Mouse (Mus musculus) MEL (cell line): Measurements from ENCODE around the gene Erc2. TPM values are rescaled to one million over a fixed set of nuclear protein-coding genes. Genes with fewer than 3 reads are reported as not detected.

Experiments used
- DNase-seq: peaks from one replicate; pipeline ENCODE4 v3.0.0; 2011; ENCODE audit warnings: low read depth, low spot score
- H3K27ac ChIP-seq: 2 replicates; pipeline ENCODE4 v1.5.1; 2012; ENCODE audit warnings: low read depth, mild to moderate bottlenecking, control low read depth, low read length, moderate library complexity; ENCODE audit not compliant: control insufficient read depth
- H3K27me3 ChIP-seq, 2 experiments: fragments of 150-350 bp in 1 of 2; sonication (generic) in 1 of 2; 2 replicates each; pipeline ENCODE4 v1.6.1; 2012; ENCODE audit warnings: low read length in 2 of 2, mild to moderate bottlenecking in 2 of 2, improper control_type of control experiment in 1 of 2, moderate library complexity in 1 of 2; ENCODE audit not compliant: insufficient read depth in 2 of 2, control insufficient read depth in 1 of 2
- H3K36me3 ChIP-seq, 2 experiments: 2 replicates each; pipeline ENCODE4 v1.6.1; 2012 to 2014; ENCODE audit warnings: low read length in 2 of 2, improper control_type of control experiment in 1 of 2, inconsistent platforms in 1 of 2, mild to moderate bottlenecking in 1 of 2; ENCODE audit not compliant: insufficient read depth in 2 of 2, control insufficient read depth in 1 of 2
- H3K4me1 ChIP-seq, 2 experiments: fragments of 150-350 bp in 1 of 2; sonication (generic) in 1 of 2; 2 replicates each; pipeline ENCODE4 v1.6.1; 2012; ENCODE audit warnings: low read length in 2 of 2, improper control_type of control experiment in 1 of 2, mild to moderate bottlenecking in 1 of 2; ENCODE audit not compliant: insufficient read depth in 2 of 2, control insufficient read depth in 1 of 2
- H3K4me3 ChIP-seq, 2 experiments: fragments of 150-350 bp in 1 of 2; sonication (generic) in 1 of 2; 2 replicates each; pipeline ENCODE4 v1.5.1; 2012; ENCODE audit warnings: low read depth in 2 of 2, low read length in 2 of 2, mild to moderate bottlenecking in 2 of 2, moderate library complexity in 2 of 2, control low read depth in 1 of 2, improper control_type of control experiment in 1 of 2; ENCODE audit not compliant: control insufficient read depth in 1 of 2, insufficient read depth in 1 of 2
- H3K79me2 ChIP-seq: 2 replicates; pipeline ENCODE4 v1.6.1; 2012; ENCODE audit warnings: mild to moderate bottlenecking, low read length, moderate library complexity; ENCODE audit not compliant: control insufficient read depth, poor library complexity, insufficient read depth
- H3K9ac ChIP-seq: 2 replicates; pipeline ENCODE4 v1.6.1; 2012; ENCODE audit warnings: low read depth, mild to moderate bottlenecking, control low read depth, low read length, moderate library complexity; ENCODE audit not compliant: control insufficient read depth, poor library complexity, severe bottlenecking
- H3K9me3 ChIP-seq: fragments of 150-350 bp; sonication (generic); replicated peaks from 2 replicates; pipeline ENCODE4 v1.6.1; 2012; ENCODE audit warnings: mild to moderate bottlenecking, low read length, improper control_type of control experiment, moderate library complexity; ENCODE audit not compliant: insufficient read depth
- BHLHE40 ChIP-seq: IDR thresholded peaks from 2 replicates; pipeline ENCODE4 v1.6.1; 2012; ENCODE audit warnings: low read depth, mild to moderate bottlenecking, inconsistent platforms, low read length, improper control_type of control experiment, borderline replicate concordance
- CHD1 ChIP-seq: IDR thresholded peaks from 2 replicates; pipeline ENCODE4 v1.6.1; 2012; ENCODE audit warnings: low read depth, mild to moderate bottlenecking, inconsistent platforms, low read length, improper control_type of control experiment
- CTCF ChIP-seq, 3 experiments: IDR thresholded peaks in 2 of 3; conservative IDR thresholded peaks in 1 of 3; 2 replicates each; pipeline ENCODE4 v1.5.1; 2011 to 2012; ENCODE audit warnings: low read length in 3 of 3, low read depth in 2 of 3, mild to moderate bottlenecking in 2 of 3, improper control_type of control experiment in 1 of 3, inconsistent platforms in 1 of 3, mixed read lengths in 1 of 3, moderate library complexity in 1 of 3; ENCODE audit not compliant: control insufficient read depth in 1 of 3, insufficient read depth in 1 of 3, poor library complexity in 1 of 3, severe bottlenecking in 1 of 3
- ELF1 ChIP-seq: IDR thresholded peaks from 2 replicates; pipeline ENCODE4 v1.6.1; 2014; ENCODE audit warnings: low read depth, mild to moderate bottlenecking, inconsistent platforms, low read length, improper control_type of control experiment, moderate library complexity
- EP300 ChIP-seq, 2 experiments: IDR thresholded peaks; 2 replicates each; pipeline ENCODE4 v1.6.1; 2011; ENCODE audit warnings: improper control_type of control experiment in 2 of 2, low read length in 2 of 2, low read depth in 1 of 2, mild to moderate bottlenecking in 1 of 2
- ETS1 ChIP-seq: IDR thresholded peaks from 2 replicates; pipeline ENCODE4 v1.6.1; 2012; ENCODE audit warnings: low read depth, mild to moderate bottlenecking, inconsistent platforms, low read length, improper control_type of control experiment, moderate library complexity
- GABPA ChIP-seq: IDR thresholded peaks from 2 replicates; pipeline ENCODE4 v1.6.1; 2012; ENCODE audit warnings: low read depth, mild to moderate bottlenecking, inconsistent platforms, low read length, improper control_type of control experiment, moderate library complexity
- HCFC1 ChIP-seq: IDR thresholded peaks from 2 replicates; pipeline ENCODE4 v1.6.1; 2012; ENCODE audit warnings: low read depth, mild to moderate bottlenecking, inconsistent platforms, low read length, improper control_type of control experiment, moderate library complexity
- JUND ChIP-seq: IDR thresholded peaks from 2 replicates; pipeline ENCODE4 v1.6.1; 2011; ENCODE audit warnings: low read depth, mild to moderate bottlenecking, improper control_type of control experiment, low read length
- KAT2A ChIP-seq: conservative IDR thresholded peaks from 2 replicates; pipeline ENCODE4 v1.6.1; 2012; ENCODE audit warnings: low read depth, low read length, improper control_type of control experiment, inconsistent platforms
- MAX ChIP-seq: IDR thresholded peaks from 2 replicates; pipeline ENCODE4 v1.6.1; 2011; ENCODE audit warnings: low read length, improper control_type of control experiment
- MYB ChIP-seq: IDR thresholded peaks from 2 replicates; pipeline ENCODE4 v1.6.1; 2011; ENCODE audit warnings: mild to moderate bottlenecking, low read depth, low read length, improper control_type of control experiment
- MYC ChIP-seq: IDR thresholded peaks from 2 replicates; pipeline ENCODE4 v1.6.1; 2011; ENCODE audit warnings: low read depth, mild to moderate bottlenecking, low read length, improper control_type of control experiment, moderate library complexity
- POLR2AphosphoS2 ChIP-seq: IDR thresholded peaks from 2 replicates; pipeline ENCODE4 v1.6.1; 2011; ENCODE audit warnings: low read length, improper control_type of control experiment
- POLR2AphosphoS5 ChIP-seq: IDR thresholded peaks from 2 replicates; pipeline ENCODE4 v1.6.1; 2012; ENCODE audit warnings: low read depth, borderline replicate concordance, mild to moderate bottlenecking, inconsistent platforms, low read length, moderate library complexity, mixed read lengths
- RCOR1 ChIP-seq: IDR thresholded peaks from 2 replicates; pipeline ENCODE4 v1.6.1; 2012; ENCODE audit warnings: low read depth, mild to moderate bottlenecking, inconsistent platforms, low read length, improper control_type of control experiment
- SIN3A ChIP-seq: IDR thresholded peaks from 2 replicates; pipeline ENCODE4 v1.6.1; 2012; ENCODE audit warnings: low read length, improper control_type of control experiment, inconsistent platforms
- SMC3 ChIP-seq: IDR thresholded peaks from 2 replicates; pipeline ENCODE4 v1.6.1; 2011; ENCODE audit warnings: low read depth, low read length, improper control_type of control experiment
- TAL1 ChIP-seq: IDR thresholded peaks from 2 replicates; pipeline ENCODE4 v1.6.1; 2012; ENCODE audit warnings: mild to moderate bottlenecking, inconsistent platforms, low read length, moderate library complexity, mixed read lengths
- TCF12 ChIP-seq: IDR thresholded peaks from 2 replicates; pipeline ENCODE4 v1.6.1; 2014; ENCODE audit warnings: low read depth, mild to moderate bottlenecking, inconsistent platforms, low read length, improper control_type of control experiment, moderate library complexity
- UBTF ChIP-seq: IDR thresholded peaks from 2 replicates; pipeline ENCODE4 v1.6.1; 2012; ENCODE audit warnings: low read depth, mild to moderate bottlenecking, inconsistent platforms, low read length, improper control_type of control experiment, moderate library complexity, borderline replicate concordance; ENCODE audit not compliant: insufficient read depth
- ZC3H11A ChIP-seq: IDR thresholded peaks from 2 replicates; pipeline ENCODE4 v1.6.1; 2012; ENCODE audit warnings: low read depth, mild to moderate bottlenecking, inconsistent platforms, low read length, improper control_type of control experiment
- ZKSCAN1 ChIP-seq: IDR thresholded peaks from 2 replicates; pipeline ENCODE4 v1.6.1; 2012; ENCODE audit warnings: low read depth, mild to moderate bottlenecking, inconsistent platforms, low read length, improper control_type of control experiment, moderate library complexity
- ZNF384 ChIP-seq: IDR thresholded peaks from 2 replicates; pipeline ENCODE4 v1.6.1; 2012; ENCODE audit warnings: low read depth, mild to moderate bottlenecking, inconsistent platforms, low read length, improper control_type of control experiment
- polyA plus RNA-seq, 2 experiments: library from polyadenylated mRNA; stranded (reverse) in 1 of 2; unstranded in 1 of 2; fragments of >175 nt in 1 of 2; fragments of >200 nt in 1 of 2; gene quantifications; 2 replicates each; pipeline versions ENCODE4 v1.2.1 to v1.2.4; 2012; ENCODE audit warnings: low replicate concordance in 2 of 2, low read depth in 1 of 2; ENCODE audit not compliant: insufficient read length in 2 of 2, insufficient read depth in 1 of 2, missing spikeins in 1 of 2
- total RNA-seq: library from RNA; depleted of rRNA; stranded (reverse); fragments of 300-350 nt; gene quantifications from 2 replicates; pipeline ENCODE4 v1.2.3, GENCODE M21; 2012

Gene Erc2
- total and polyA plus RNA-seq, 3 experiments, result not detected

- no peak for DNase-seq
- no peaks in the 10 kb centered on the region for H3K27me3 ChIP-seq
- H3K79me2 ChIP-seq, result no peaks in the 10 kb centered on the region
- no peak overlapping the region for H3K27ac ChIP-seq
- TF ChIP-seq UBTF (no peak), EP300 (IDR thresholded peaks at IDR 0.05; ENCODE audit: low read depth in 1 of 2, low read length in 2 of 2) (no peak), KAT2A (no peak), ZKSCAN1 (no peak), JUND (no peak), SMC3 (no peak), CHD1 (no peak), TAL1 (no peak), MYC (no peak), GABPA (no peak), ZC3H11A (no peak), ETS1 (no peak), SIN3A (no peak)
- H3K36me3 ChIP-seq, result no peaks in the 10 kb centered on the region
- H3K9ac ChIP-seq, result no peak overlapping the region
- no peaks in the 10 kb centered on the region for H3K4me1 ChIP-seq
- no peaks in the 10 kb centered on the region for H3K9me3 ChIP-seq
- no peak overlapping the region for H3K4me3 ChIP-seq
These were observed 313.5 kb downstream of the Erc2 start for GRCm38 (mm10) chr14:27935714-27936113.

- no peak for TF ChIP-seq BHLHE40
- TF ChIP-seq MAX, result no peak
- TF ChIP-seq UBTF, result no peak
- no peak for TF ChIP-seq SIN3A
- TF ChIP-seq MYB, result no peak
- no peak for TF ChIP-seq ZNF384
- TF ChIP-seq CTCF (IDR thresholded peaks at IDR 0.05 in 2 of 3, conservative IDR thresholded peaks at IDR 0.05 in 1 of 3; ENCODE audit: control insufficient read depth in 1 of 3, insufficient read depth in 1 of 3, low read depth in 2 of 3, low read length in 3 of 3, poor library complexity in 1 of 3, severe bottlenecking in 1 of 3), result no peak
- no peak for TF ChIP-seq ELF1
- no peak for TF ChIP-seq ZC3H11A
- no peak for TF ChIP-seq GABPA
- no peak for TF ChIP-seq HCFC1
- TF ChIP-seq RCOR1, result no peak
- no peak for TF ChIP-seq EP300 (IDR thresholded peaks at IDR 0.05; ENCODE audit: low read depth in 1 of 2, low read length in 2 of 2)
- no peak for TF ChIP-seq POLR2AphosphoS2
- TF ChIP-seq POLR2AphosphoS5, result no peak
- TF ChIP-seq TCF12, result no peak
- no peak for TF ChIP-seq MYC
- H3K4me1 ChIP-seq, result no peaks in the 10 kb centered on the region
- no peaks in the 10 kb centered on the region for H3K79me2 ChIP-seq
- no peaks in the 10 kb centered on the region for H3K9me3 ChIP-seq
- H3K36me3 ChIP-seq, result no peaks in the 10 kb centered on the region
- no peak overlapping the region for H3K4me3 ChIP-seq
- H3K27me3 ChIP-seq, result no peaks in the 10 kb centered on the region
- H3K9ac ChIP-seq, result no peak overlapping the region
- no peak overlapping the region for H3K27ac ChIP-seq
- no peak for DNase-seq
These were observed 315.7 kb downstream of the Erc2 start for GRCm38 (mm10) chr14:27937922-27938321.
